Comparison of ENCODE assay signal across 8 mouse cellular contexts in genomic region chr13:74316789-74317169, GRCm38 (mm10). TPM values are rescaled to one million over a fixed set of nuclear protein-coding genes. Genes with fewer than 3 reads are reported as not detected.
DNase-seq lines count a peak whose midpoint lies in the region; ATAC-seq and TF ChIP-seq lines count a peak whose summit lies in the region.

No protein-coding gene starts in this region.

- H3K36me3 ChIP-seq in embryonic facial prominence, embryonic 13.5 days = peaks cover 28% of the 10 kb centered on the region
- H3K36me3 ChIP-seq in intestine, embryonic 15.5 days = 0 out of 2 replicates have a peak, but pooled peaks cover 8% of the 10 kb centered on the region
- H3K36me3 ChIP-seq in midbrain, postnatal 0 days (ENCODE audit: insufficient read depth, low read length) = peaks cover 9% of the 10 kb centered on the region

- TF ChIP-seq CTCF in layer of hippocampus, adult 2 months (conservative IDR thresholded peaks at IDR 0.05) = no peak
- TF ChIP-seq CTCF in midbrain, postnatal 0 days (IDR thresholded peaks at IDR 0.05) = no peak

- no peaks in the 10 kb centered on the region for H3K9me3 ChIP-seq in embryonic facial prominence, embryonic 13.5 days
- no peaks in the 10 kb centered on the region for H3K9me3 ChIP-seq in intestine, embryonic 15.5 days
- H3K9me3 ChIP-seq in midbrain, postnatal 0 days (ENCODE audit: low read length) = no peaks in the 10 kb centered on the region

- peak overlapping the region; percentile 93 for H3K27ac ChIP-seq in layer of hippocampus, adult 2 months
- peak overlapping the region; percentile 77 for H3K27ac ChIP-seq in embryonic facial prominence, embryonic 13.5 days
- peak overlapping the region; percentile 66 for H3K27ac ChIP-seq in intestine, embryonic 15.5 days
- peak overlapping the region; percentile 63 for H3K27ac ChIP-seq in midbrain, postnatal 0 days (ENCODE audit: low read depth, low read length)

- peak overlapping the region; percentile 69 for H3K4me2 ChIP-seq in embryonic facial prominence, embryonic 13.5 days
- peak overlapping the region; percentile 67 for H3K4me2 ChIP-seq in intestine, embryonic 15.5 days (replicated peaks)
- peak overlapping the region; percentile 82 for H3K4me2 ChIP-seq in midbrain, postnatal 0 days (ENCODE audit: low read depth, low read length, poor library complexity, severe bottlenecking)

- peak overlapping the region; percentile 91 for H3K9ac ChIP-seq in embryonic facial prominence, embryonic 13.5 days
- peak overlapping the region; percentile 84 for H3K9ac ChIP-seq in intestine, embryonic 15.5 days
- peak overlapping the region; percentile 93 for H3K9ac ChIP-seq in midbrain, postnatal 0 days (replicated peaks; ENCODE audit: low read length, poor library complexity, severe bottlenecking)

- DNase-seq in layer of hippocampus, adult 2 months (ENCODE audit: low spot score in 2 of 2) = no peak
- DNase-seq in layer of hippocampus, postnatal 25 days (ENCODE audit: extremely low spot score in 1 of 2, low spot score in 1 of 2) = no peak
- DNase-seq in midbrain, postnatal 0 days (ENCODE audit: low spot score) = no peak
- no peak for DNase-seq in urinary bladder, postnatal 14 days (ENCODE audit: low spot score)
- DNase-seq in cerebellum, adult 18-20 months = no peak
- no peak for DNase-seq in ovary, adult 18-20 months (ENCODE audit: low spot score)

- H3K4me3 ChIP-seq in layer of hippocampus, adult 2 months = peak overlapping the region; percentile 98
- H3K4me3 ChIP-seq in embryonic facial prominence, embryonic 13.5 days = peak overlapping the region; percentile 77
- H3K4me3 ChIP-seq in intestine, embryonic 15.5 days (replicated peaks) = peak overlapping the region; percentile 78
- peak overlapping the region; percentile 94 for H3K4me3 ChIP-seq in midbrain, postnatal 0 days (ENCODE audit: low read depth, low read length)

- 2% methylated on average over 15 of the region's 15 CpGs for whole genome bisulfite sequencing in embryonic facial prominence, embryonic 13.5 days
- WGBS in intestine, embryonic 15.5 days = 3% methylated on average over 15 of the region's 15 CpGs
- 3% methylated on average over 15 of the region's 15 CpGs for WGBS in midbrain, postnatal 0 days

- no peak for ATAC-seq in embryonic facial prominence, embryonic 13.5 days (ENCODE audit: insufficient number of reproducible peaks, insufficient read depth, low FRiP score, low TSS enrichment, low read depth)
- peak; percentile 67; the same call in 1 of the 2 replicates for ATAC-seq in intestine, embryonic 15.5 days
- peak; percentile 75; the same call in 1 of the 2 replicates for ATAC-seq in midbrain, postnatal 0 days (ENCODE audit: low FRiP score)

- H3K27me3 ChIP-seq in embryonic facial prominence, embryonic 13.5 days = no peaks in the 10 kb centered on the region
- H3K27me3 ChIP-seq in intestine, embryonic 15.5 days (replicated peaks) = no peaks in the 10 kb centered on the region
- no peaks in the 10 kb centered on the region for H3K27me3 ChIP-seq in midbrain, postnatal 0 days (ENCODE audit: insufficient read depth, low read length)

- peaks cover 10% of the 10 kb centered on the region for H3K4me1 ChIP-seq in embryonic facial prominence, embryonic 13.5 days
- no peaks in the 10 kb centered on the region for H3K4me1 ChIP-seq in intestine, embryonic 15.5 days (replicated peaks)
- H3K4me1 ChIP-seq in midbrain, postnatal 0 days (ENCODE audit: insufficient read depth, low read length) = peaks cover 4% of the 10 kb centered on the region; the same call in 1 of the 2 replicates

RNA-seq across cellular contexts. Expression of gene Pdcd6, which starts 0.6 kb away (rescaled TPM):
- total RNA-seq in layer of hippocampus, adult 2 months (2021) = 10 to 100 TPM; 70.8 to 77.4 TPM
- 10 to 100 TPM; 68.5 to 78.2 TPM for total RNA-seq in layer of hippocampus, postnatal 25 days (2021)
- 150 and 159 TPM in 2 replicates for polyA plus RNA-seq in embryonic facial prominence, embryonic 13.5 days (2015; fragmentation: Nextera tagmentation; extraction: Ambion mirVana)
- 170 and 182 TPM in 2 replicates for polyA plus RNA-seq in intestine, embryonic 15.5 days (2015; fragmentation: Nextera tagmentation; extraction: Ambion mirVana)
- 83.9 and 107 TPM in 2 replicates for total RNA-seq in midbrain, postnatal 0 days (2014; rRNA removed)
- 117 and 125 TPM in 2 replicates for polyA plus RNA-seq in midbrain, postnatal 0 days (2015; fragmentation: Nextera tagmentation; extraction: Ambion mirVana)

RNA-seq across cellular contexts. Expression of gene Ahrr, which starts 24.6 kb away (rescaled TPM):
- total RNA-seq in layer of hippocampus, adult 2 months (2021) = under 1 TPM; 0.74 to 0.77 TPM
- total RNA-seq in layer of hippocampus, postnatal 25 days (2021) = 1 to 10 TPM in 1 of 2 experiments, under 1 TPM in 1; 0.84 to 2.2 TPM
- polyA plus RNA-seq in embryonic facial prominence, embryonic 13.5 days (2015; fragmentation: Nextera tagmentation; extraction: Ambion mirVana) = 1.9 and 2.1 TPM in 2 replicates
- 0.25 and 0.28 TPM in 2 replicates for polyA plus RNA-seq in intestine, embryonic 15.5 days (2015; fragmentation: Nextera tagmentation; extraction: Ambion mirVana)
- total RNA-seq in midbrain, postnatal 0 days (2014; rRNA removed) = 0.88 and 0.99 TPM in 2 replicates
- 0.45 and 0.68 TPM in 2 replicates for polyA plus RNA-seq in midbrain, postnatal 0 days (2015; fragmentation: Nextera tagmentation; extraction: Ambion mirVana)

RNA-seq across cellular contexts. Expression of gene Sdha, which starts 33.3 kb away (rescaled TPM):
- total RNA-seq in layer of hippocampus, adult 2 months (2021) = 100 to 1,000 TPM; 306 to 317 TPM
- 100 to 1,000 TPM; 313 to 339 TPM for total RNA-seq in layer of hippocampus, postnatal 25 days (2021)
- polyA plus RNA-seq in embryonic facial prominence, embryonic 13.5 days (2015; fragmentation: Nextera tagmentation; extraction: Ambion mirVana) = 238 and 291 TPM in 2 replicates
- polyA plus RNA-seq in intestine, embryonic 15.5 days (2015; fragmentation: Nextera tagmentation; extraction: Ambion mirVana) = 314 and 349 TPM in 2 replicates
- total RNA-seq in midbrain, postnatal 0 days (2014; rRNA removed) = 98.7 and 103 TPM in 2 replicates
- 200 and 211 TPM in 2 replicates for polyA plus RNA-seq in midbrain, postnatal 0 days (2015; fragmentation: Nextera tagmentation; extraction: Ambion mirVana)

RNA-seq across cellular contexts. Expression of gene Ccdc127, which starts 33.3 kb away (rescaled TPM):
- 10 to 100 TPM; 87.5 to 90.4 TPM for total RNA-seq in layer of hippocampus, adult 2 months (2021)
- 10 to 100 TPM; 76.8 to 81.9 TPM for total RNA-seq in layer of hippocampus, postnatal 25 days (2021)
- 68.1 and 69.4 TPM in 2 replicates for polyA plus RNA-seq in embryonic facial prominence, embryonic 13.5 days (2015; fragmentation: Nextera tagmentation; extraction: Ambion mirVana)
- 44.4 and 48.6 TPM in 2 replicates for polyA plus RNA-seq in intestine, embryonic 15.5 days (2015; fragmentation: Nextera tagmentation; extraction: Ambion mirVana)
- total RNA-seq in midbrain, postnatal 0 days (2014; rRNA removed) = 20.6 and 20.9 TPM in 2 replicates
- polyA plus RNA-seq in midbrain, postnatal 0 days (2015; fragmentation: Nextera tagmentation; extraction: Ambion mirVana) = 36.6 and 39.0 TPM in 2 replicates

RNA-seq across cellular contexts. Expression of gene Lrrc14b, which starts 47.0 kb away (rescaled TPM):
- not detected for total RNA-seq in layer of hippocampus, adult 2 months (2021)
- not detected for total RNA-seq in layer of hippocampus, postnatal 25 days (2021)
- polyA plus RNA-seq in embryonic facial prominence, embryonic 13.5 days (2015; fragmentation: Nextera tagmentation; extraction: Ambion mirVana) = not detected in 2 replicates
- polyA plus RNA-seq in intestine, embryonic 15.5 days (2015; fragmentation: Nextera tagmentation; extraction: Ambion mirVana) = not detected in 2 replicates
- total RNA-seq in midbrain, postnatal 0 days (2014; rRNA removed) = not detected in 2 replicates
- polyA plus RNA-seq in midbrain, postnatal 0 days (2015; fragmentation: Nextera tagmentation; extraction: Ambion mirVana) = not detected in 2 replicates
